Mouse (Mus musculus) kidney, postnatal 10 days (tissue): Measurements from ENCODE around the gene Ms4a12.
"Not testable (repeated sequence)": the region's sequence is repeated elsewhere in the genome, so short reads cannot be mapped to it uniquely, and the experiment has no call there.

ENCODE experiments used
- DNase-seq: peaks from one replicate; pipeline ENCODE4 v3.0.0; 2021; ENCODE audit warnings: mixed read lengths

Gene Ms4a12

GRCm38 (mm10) chr19:11232348-11232747 lies at the start of gene Ms4a12:
Gene Ms4a12 (minus strand): TSS chr19:11232448.
- DNase-seq, result no peak

- DNase-seq, result no peak
Observed at GRCm38 (mm10) chr19:11280223-11280622, 48.0 kb upstream of the Ms4a12 start.

GRCm38 (mm10) chr19:11276431-11276830 lies 44.2 kb upstream of the Ms4a12 start:
- DNase-seq, result no peak

GRCm38 (mm10) chr19:11266956-11267355 lies 34.7 kb upstream of the Ms4a12 start:
- DNase-seq, result no peak

GRCm38 (mm10) chr19:11266052-11266845 lies 34.0 kb upstream of the Ms4a12 start, which contains the start of gene Ms4a1:
Gene Ms4a1 (minus strand): TSS chr19:11266241.
- DNase-seq, result no peak

- DNase-seq, result no peak
Observed at GRCm38 (mm10) chr19:11264602-11265185, 32.4 kb upstream of the Ms4a12 start.

- no peak for DNase-seq
Observed at GRCm38 (mm10) chr19:11263549-11263948, 31.3 kb upstream of the Ms4a12 start.

- not testable (repeated sequence) for DNase-seq
Observed at GRCm38 (mm10) chr19:11262932-11263331, 30.7 kb upstream of the Ms4a12 start.

- DNase-seq, result no peak
Observed at GRCm38 (mm10) chr19:11261522-11261921, 29.3 kb upstream of the Ms4a12 start.

- DNase-seq, result peak; percentile 9
Observed at GRCm38 (mm10) chr19:11244230-11244629, 12.0 kb upstream of the Ms4a12 start.

GRCm38 (mm10) chr19:11242560-11242959 lies 10.3 kb upstream of the Ms4a12 start:
- no peak for DNase-seq

- no peak for DNase-seq
Observed at GRCm38 (mm10) chr19:11235820-11236219, 3.6 kb upstream of the Ms4a12 start.

- DNase-seq, result no peak
Observed at GRCm38 (mm10) chr19:11234921-11235735, 2.9 kb upstream of the Ms4a12 start.

GRCm38 (mm10) chr19:11234244-11234643 lies 2.0 kb upstream of the Ms4a12 start:
- DNase-seq, result no peak

- no peak for DNase-seq
Observed at GRCm38 (mm10) chr19:11196546-11196945, 35.7 kb downstream of the Ms4a12 start, which contains the start of gene Ms4a13. Gene Ms4a13 (minus strand): TSS chr19:11196737.

GRCm38 (mm10) chr19:11192552-11192951 lies 39.7 kb downstream of the Ms4a12 start:
- no peak for DNase-seq

GRCm38 (mm10) chr19:11184121-11184520 lies 48.1 kb downstream of the Ms4a12 start:
- DNase-seq, result peak; percentile 11

GRCm38 (mm10) chr19:11177464-11177863 lies 54.8 kb downstream of the Ms4a12 start:
- no peak for DNase-seq

GRCm38 (mm10) chr19:11165172-11165571 lies 67.1 kb downstream of the Ms4a12 start, which contains the start of gene 1700025F22Rik:
Gene 1700025F22Rik (minus strand): TSS chr19:11165320.
- DNase-seq, result peak; percentile 10
